Mouse (Mus musculus) myocyte (in vitro differentiated cells): ENCODE data around the gene Aip.

Experiments
- CEBPB ChIP-seq: IDR thresholded peaks from 2 replicates; pipeline ENCODE4 v1.6.1; 2011; ENCODE audit warnings: mild to moderate bottlenecking, moderate library complexity; ENCODE audit not compliant: poor library complexity, insufficient read depth, severe bottlenecking
- E2F4 ChIP-seq: IDR thresholded peaks from one replicate; pipeline ENCODE4 v1.6.1; 2011; ENCODE audit warnings: mild to moderate bottlenecking, control low read depth, moderate library complexity; ENCODE audit not compliant: insufficient read depth
- MAX ChIP-seq: IDR thresholded peaks from one replicate; pipeline ENCODE4 v1.6.1; 2011; ENCODE audit warnings: low read depth, mild to moderate bottlenecking, control low read depth
- MYOG ChIP-seq, 3 experiments: IDR thresholded peaks; one replicate each; pipeline ENCODE4 v1.6.1; 2011; ENCODE audit warnings: control low read depth in 2 of 3, low read depth in 2 of 3, mild to moderate bottlenecking in 2 of 3; ENCODE audit not compliant: insufficient read length in 2 of 3, control insufficient read depth in 1 of 3, insufficient read depth in 1 of 3
- POLR2A ChIP-seq: IDR thresholded peaks from one replicate; pipeline ENCODE4 v1.6.1; 2011; ENCODE audit warnings: low read depth, mild to moderate bottlenecking, control low read depth, moderate library complexity; ENCODE audit not compliant: insufficient read length

GRCm38 (mm10) chr19:4150567-4151487 lies 25.2 kb upstream of the Aip start:
- TF ChIP-seq POLR2A (no peak), CEBPB (no peak), MAX (no peak), MYOG (IDR thresholded peaks at IDR 0.05; ENCODE audit: control insufficient read depth in 1 of 3, insufficient read depth in 1 of 3, insufficient read length in 2 of 3, low read depth in 2 of 3) (no peak), E2F4 (no peak)
